Comparison of ENCODE assay signal across 9 mouse cellular contexts in genomic region chr8:75215046-75215445, GRCm38 (mm10). TPM values are rescaled to one million over a fixed set of nuclear protein-coding genes. Genes with fewer than 3 reads are reported as not detected.
A peak's percentile ranks its signal among the peaks of the same experiment; 100 is the strongest.
DNase-seq lines count a peak whose midpoint lies in the region.
"Had no signal": no experiment of that assay in that cellular context is flagged by ENCODE, and none has a peak within 500 bp of the region (broad histone marks: within the 10 kb centered on the region; RNA-seq: fewer than 3 reads in every experiment).

No protein-coding gene starts in this region.

- DNase-seq in gastrocnemius, adult 18-20 months (ENCODE audit: low spot score) = peak; percentile 81
- DNase-seq in gastrocnemius, postnatal 36 days = no peak
- DNase-seq in left cerebral cortex, postnatal 4 days = peak; percentile 89
- DNase-seq in left cerebral cortex, postnatal 14 days (ENCODE audit: low spot score in 2 of 2) = no peak
- DNase-seq in cerebellum, adult 11-12 months = peak; percentile 68
- DNase-seq in gastrocnemius, postnatal 14 days = peak; percentile 42
- DNase-seq in T-cell, adult 2 months (ENCODE audit: low spot score) = no peak
- DNase-seq in frontal cortex, postnatal 25 days (ENCODE audit: low spot score in 2 of 2) = no peak
- DNase-seq: lung, postnatal 4 days had no signal

- intact Hi-C loops in gastrocnemius, postnatal 36 days (cut with DNase I) = no loop called here
- intact Hi-C loops in left cerebral cortex, postnatal 4 days (cut with DNase I) = loop anchor here (5.0 kb wide), 2 partner anchors 83 to 143 kb away; no protein-coding TSS in a partner anchor
- intact Hi-C loops in left cerebral cortex, postnatal 14 days (cut with DNase I) = no loop called here
- intact Hi-C loops in gastrocnemius, postnatal 14 days (cut with DNase I; ENCODE audit: low total_unique reads) = loop anchor here (5.0 kb wide), 2 partner anchors 78 to 143 kb away; no protein-coding TSS in a partner anchor

RNA-seq across cellular contexts. Expression of gene Rasd2, which starts 1.3 kb away (rescaled TPM):
- 10 to 100 TPM; 65.5 to 99.9 TPM for total RNA-seq in gastrocnemius, adult 18-20 months (2021)
- total RNA-seq in gastrocnemius, postnatal 36 days (2021) = 1 to 10 TPM; 4.4 to 5.3 TPM
- 1 to 10 TPM; 7.8 to 9.8 TPM for total RNA-seq in left cerebral cortex, postnatal 4 days (2021)
- 10 to 100 TPM; 50.8 to 57.8 TPM for total RNA-seq in left cerebral cortex, postnatal 14 days (2021)
- total RNA-seq in gastrocnemius, postnatal 14 days (2021) = 1 to 10 TPM; 1.3 to 1.6 TPM

Comparison
In these comparisons a context has a peak if more than half of its experiments do, and no peak if none do; other contexts are left out.
1. DNase-seq: peak in gastrocnemius, adult 18-20 months (single experiment), left cerebral cortex, postnatal 4 days (single experiment), cerebellum, adult 11-12 months (single experiment) and gastrocnemius, postnatal 14 days (single experiment); none in gastrocnemius, postnatal 36 days (0 of 2), left cerebral cortex, postnatal 14 days (0 of 2), T-cell, adult 2 months (single experiment) and frontal cortex, postnatal 25 days (0 of 2).
2. RNA of gene Rasd2, which starts 1.3 kb away (total RNA-seq): 65.5 to 99.9 TPM in gastrocnemius, adult 18-20 months and 50.8 to 57.8 TPM in left cerebral cortex, postnatal 14 days; 7.8 to 9.8 TPM in left cerebral cortex, postnatal 4 days, 4.4 to 5.3 TPM in gastrocnemius, postnatal 36 days and 1.3 to 1.6 TPM in gastrocnemius, postnatal 14 days; every median in the first group is over 4 times any median in the second.
3. intact Hi-C loops: an anchor here in left cerebral cortex, postnatal 4 days (5.0 kb wide) and gastrocnemius, postnatal 14 days (5.0 kb wide); none called in gastrocnemius, postnatal 36 days and left cerebral cortex, postnatal 14 days.